Mouse (Mus musculus) limb, embryonic 12.5 days (tissue): ENCODE results near the gene Prmt3. TPM values are rescaled to one million over a fixed set of nuclear protein-coding genes. Genes with fewer than 3 reads are reported as not detected.

ENCODE experiments used
- ATAC-seq: fragments of 200-750 bp; cut with Nextera tagmentation; 2 replicates; pipeline ENCODE4 v1.8.0; 2017; ENCODE audit warnings: low read depth, moderate TSS enrichment; ENCODE audit not compliant: insufficient number of reproducible peaks, insufficient read depth, low FRiP score, low TSS enrichment
- H3K27ac ChIP-seq: fragments of 300-500 bp; sonication (generic); 2 replicates; pipeline ENCODE4 v1.5.1; 2016; ENCODE audit warnings: mild to moderate bottlenecking, moderate library complexity
- H3K27me3 ChIP-seq: fragments of 300-500 bp; sonication (generic); 2 replicates; pipeline ENCODE4 v1.6.1; 2016; ENCODE audit warnings: mild to moderate bottlenecking, moderate library complexity
- H3K36me3 ChIP-seq: fragments of 300-500 bp; sonication (generic); 2 replicates; pipeline ENCODE4 v1.6.1; 2016; ENCODE audit warnings: mild to moderate bottlenecking, moderate library complexity
- H3K4me1 ChIP-seq: fragments of 300-500 bp; sonication (generic); replicated peaks from 2 replicates; pipeline ENCODE4 v1.6.1; 2016
- H3K4me2 ChIP-seq: fragments of 300-500 bp; sonication (generic); 2 replicates; pipeline ENCODE4 v1.6.1; 2016; ENCODE audit warnings: mild to moderate bottlenecking, moderate library complexity
- H3K4me3 ChIP-seq: fragments of 300-500 bp; sonication (generic); replicated peaks from 2 replicates; pipeline ENCODE4 v1.5.1; 2016; ENCODE audit warnings: mild to moderate bottlenecking
- H3K9ac ChIP-seq: fragments of 300-500 bp; sonication (generic); replicated peaks from 2 replicates; pipeline ENCODE4 v1.6.1; 2016; ENCODE audit warnings: mild to moderate bottlenecking, moderate library complexity
- H3K9me3 ChIP-seq: fragments of 300-500 bp; sonication (generic); 2 replicates; pipeline ENCODE4 v1.6.1; 2016; ENCODE audit warnings: mild to moderate bottlenecking, moderate library complexity
- WGBS: fragments of 180-500 bp; shearing (Covaris S2); methylation state at CpG from one replicate; pipeline ENCODE4 v1.1.7; 2016; 5-methylcytosine and 5-hydroxymethylcytosine counted together
- polyA plus RNA-seq: library from polyadenylated mRNA; unstranded; fragments of >200 nt; fragmentation: Nextera tagmentation; extraction: Ambion mirVana; gene quantifications from 2 replicates; pipeline ENCODE4 v1.2.1, GENCODE M21; 2016

Gene Prmt3
- polyA plus RNA-seq, 1 experiment from 2014 or later, result 55.3 TPM

DNA sequence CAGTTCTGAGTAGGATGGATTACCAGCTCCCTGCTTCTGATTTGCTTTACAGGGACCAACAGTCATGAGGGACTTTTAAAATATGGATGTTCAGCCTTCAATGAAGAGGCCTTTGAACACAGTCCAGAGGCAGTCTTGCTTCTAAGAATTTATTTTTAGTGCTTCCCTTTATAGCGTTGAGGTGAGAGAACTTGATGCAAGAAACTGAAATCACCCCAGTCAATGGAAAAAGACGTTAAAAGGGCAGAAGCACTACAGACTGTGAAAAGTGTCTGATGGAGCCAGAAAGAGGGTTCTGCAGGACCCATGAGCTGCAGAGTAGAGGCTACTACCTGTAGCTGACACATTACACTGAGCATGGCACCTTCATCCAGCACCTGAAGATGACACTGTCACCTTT lies 43.9 kb downstream of the Prmt3 start:
- Histone ChIP-seq H3K36me3 (peaks cover 16% of the 10 kb centered on the region), H3K27ac (no peak overlapping the region), H3K4me2 (no peak overlapping the region), H3K4me1 (no peaks in the 10 kb centered on the region), H3K9ac (no peak overlapping the region), H3K4me3 (no peak overlapping the region), H3K27me3 (no peaks in the 10 kb centered on the region), H3K9me3 (no peaks in the 10 kb centered on the region)
- ATAC-seq, result no peak
- WGBS, result 94% methylated on average over 2 of the region's 2 CpGs

DNA sequence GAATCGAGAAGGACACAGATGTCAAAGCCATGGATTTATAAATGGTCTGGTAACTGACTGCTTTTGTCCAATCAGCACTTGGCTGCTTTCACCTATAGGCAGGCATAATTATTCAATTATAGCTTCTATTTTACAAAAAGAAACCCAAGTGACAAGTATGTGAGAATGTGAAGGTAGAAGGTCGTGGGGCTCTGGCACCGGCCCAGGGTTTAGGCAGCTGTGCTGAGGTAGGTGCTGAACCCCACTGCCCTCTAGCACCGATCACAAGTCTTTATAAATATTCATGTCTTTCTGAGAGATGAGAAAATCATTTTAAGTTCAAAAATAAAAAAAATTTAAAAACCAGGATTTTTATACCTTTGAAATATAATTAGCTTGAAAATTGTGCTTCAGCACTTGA lies 45.4 kb downstream of the Prmt3 start:
- no peaks in the 10 kb centered on the region for H3K9me3 ChIP-seq
- H3K9ac ChIP-seq, result no peak overlapping the region
- no peak overlapping the region for H3K27ac ChIP-seq
- no peak overlapping the region for H3K4me3 ChIP-seq
- H3K27me3 ChIP-seq, result no peaks in the 10 kb centered on the region
- no peaks in the 10 kb centered on the region; the same call in 1 of the 2 replicates for H3K4me1 ChIP-seq
- H3K36me3 ChIP-seq, result peaks cover 29% of the 10 kb centered on the region
- 85% methylated on average over 4 of the region's 4 CpGs for WGBS
- no peak overlapping the region for H3K4me2 ChIP-seq
- ATAC-seq, result no peak

DNA sequence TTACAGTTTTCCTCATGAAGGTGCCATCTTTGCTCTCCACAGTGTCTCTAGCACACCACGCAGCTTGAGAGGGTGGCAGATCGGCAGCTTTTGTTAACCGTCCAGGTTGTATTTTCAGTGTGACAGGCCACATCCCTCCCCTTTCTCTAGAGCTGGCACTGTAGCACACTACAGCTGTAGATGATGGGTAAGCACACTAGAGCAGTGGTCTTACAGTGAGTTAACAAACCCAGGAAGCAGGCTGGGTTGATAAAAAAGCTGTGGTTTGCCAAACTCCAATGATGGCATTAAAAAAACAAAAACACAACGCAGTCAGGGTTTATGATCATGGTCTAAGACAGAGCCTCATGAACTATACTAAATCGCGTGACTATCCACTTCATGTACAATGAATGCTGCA lies 45.9 kb downstream of the Prmt3 start:
- H3K27me3 ChIP-seq, result no peaks in the 10 kb centered on the region

DNA sequence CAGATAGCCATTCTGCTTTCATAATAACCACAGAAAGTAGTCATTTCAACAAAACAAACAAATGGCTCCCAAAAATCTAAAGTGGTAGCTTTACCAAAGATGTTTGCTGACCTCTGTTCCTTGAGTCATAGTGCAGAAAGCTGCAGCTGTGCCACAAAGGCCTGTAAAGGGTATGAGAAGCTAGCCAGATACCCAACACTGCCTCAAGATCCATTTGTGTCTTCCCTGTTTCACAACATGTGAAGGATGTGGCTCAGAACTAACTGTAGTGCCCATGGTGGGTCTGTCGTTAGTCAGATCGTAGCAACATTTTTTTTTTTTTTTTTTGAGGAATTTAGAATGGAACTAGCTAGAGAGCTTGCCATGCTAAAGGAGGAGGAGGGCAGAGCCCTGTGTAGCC lies 46.4 kb downstream of the Prmt3 start:
- no peaks in the 10 kb centered on the region; the same call in 1 of the 2 replicates for H3K4me1 ChIP-seq
- H3K36me3 ChIP-seq, result peaks cover 39% of the 10 kb centered on the region
- no peaks in the 10 kb centered on the region for H3K27me3 ChIP-seq
- 83% methylated on average over 2 of the region's 2 CpGs for WGBS
- H3K9ac ChIP-seq, result no peak overlapping the region
- no peaks in the 10 kb centered on the region for H3K9me3 ChIP-seq
- no peak overlapping the region for H3K27ac ChIP-seq
- ATAC-seq, result no peak
- no peak overlapping the region for H3K4me3 ChIP-seq
- H3K4me2 ChIP-seq, result no peak overlapping the region

More for the DNA sequence above, 45.9 kb downstream of the Prmt3 start:
- no peaks in the 10 kb centered on the region for H3K9me3 ChIP-seq
- no peak for ATAC-seq
- no peaks in the 10 kb centered on the region; the same call in 1 of the 2 replicates for H3K4me1 ChIP-seq
- no peak overlapping the region for H3K9ac ChIP-seq
- 91% methylated on average over 6 of the region's 6 CpGs for WGBS
- no peak overlapping the region for H3K4me3 ChIP-seq
- H3K27ac ChIP-seq, result no peak overlapping the region
- peaks cover 34% of the 10 kb centered on the region for H3K36me3 ChIP-seq
- H3K4me2 ChIP-seq, result no peak overlapping the region

DNA sequence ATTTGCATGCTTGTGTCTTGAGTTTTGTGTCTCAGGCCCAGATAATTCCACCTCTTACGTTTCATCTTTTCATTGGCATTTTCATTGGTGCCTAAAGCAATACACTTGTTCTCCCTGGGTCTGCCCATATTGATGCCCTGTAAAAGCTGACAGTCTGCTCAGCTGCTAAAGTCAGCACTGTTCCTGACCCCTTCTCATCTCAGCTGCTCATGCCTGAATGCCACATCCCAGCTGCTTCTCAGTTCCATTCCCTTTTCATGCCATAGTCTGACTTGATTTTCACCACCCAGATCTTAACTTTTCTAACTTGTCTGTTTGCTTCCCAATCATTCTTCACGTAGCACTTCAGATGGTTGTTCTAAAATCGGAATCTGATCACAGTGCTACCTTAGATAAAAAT lies 47.3 kb downstream of the Prmt3 start:
- H3K4me2 ChIP-seq, result no peak overlapping the region
- no peak for ATAC-seq
- peaks cover 48% of the 10 kb centered on the region for H3K36me3 ChIP-seq
- H3K4me3 ChIP-seq, result no peak overlapping the region
- no peak overlapping the region for H3K9ac ChIP-seq
- H3K4me1 ChIP-seq, result no peaks in the 10 kb centered on the region; the same call in 1 of the 2 replicates
- 91% methylated on average over 3 of the region's 3 CpGs for WGBS
- no peaks in the 10 kb centered on the region for H3K9me3 ChIP-seq
- H3K27ac ChIP-seq, result no peak overlapping the region
- no peaks in the 10 kb centered on the region for H3K27me3 ChIP-seq

DNA sequence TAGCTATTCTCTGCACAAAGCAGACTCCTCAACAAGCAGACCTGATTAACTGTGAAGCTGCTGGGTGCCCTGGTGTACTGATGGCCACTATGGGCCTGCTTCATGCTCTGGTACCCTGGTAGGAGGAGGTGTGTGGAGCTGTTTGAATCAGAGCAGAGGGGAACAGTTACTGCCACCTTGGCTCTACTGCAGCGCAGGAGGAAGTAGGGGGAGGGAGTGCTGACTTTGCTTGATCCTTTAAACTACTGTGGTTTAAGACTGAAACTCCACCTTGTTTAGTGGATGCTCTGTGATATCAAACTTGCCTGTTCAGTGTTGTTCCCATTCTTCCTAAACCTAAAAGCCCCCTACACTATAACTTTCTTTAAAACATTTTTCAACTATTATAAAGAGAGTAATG lies 49.8 kb downstream of the Prmt3 start:
- Histone ChIP-seq H3K9me3 (no peaks in the 10 kb centered on the region), H3K27ac (no peak overlapping the region), H3K36me3 (peaks cover 58% of the 10 kb centered on the region), H3K27me3 (no peaks in the 10 kb centered on the region), H3K9ac (no peak overlapping the region), H3K4me3 (no peak overlapping the region), H3K4me2 (no peak overlapping the region), H3K4me1 (no peaks in the 10 kb centered on the region; the same call in 1 of the 2 replicates)
- no peak for ATAC-seq
- 64% methylated on average over 1 of the region's 1 CpGs for WGBS

DNA sequence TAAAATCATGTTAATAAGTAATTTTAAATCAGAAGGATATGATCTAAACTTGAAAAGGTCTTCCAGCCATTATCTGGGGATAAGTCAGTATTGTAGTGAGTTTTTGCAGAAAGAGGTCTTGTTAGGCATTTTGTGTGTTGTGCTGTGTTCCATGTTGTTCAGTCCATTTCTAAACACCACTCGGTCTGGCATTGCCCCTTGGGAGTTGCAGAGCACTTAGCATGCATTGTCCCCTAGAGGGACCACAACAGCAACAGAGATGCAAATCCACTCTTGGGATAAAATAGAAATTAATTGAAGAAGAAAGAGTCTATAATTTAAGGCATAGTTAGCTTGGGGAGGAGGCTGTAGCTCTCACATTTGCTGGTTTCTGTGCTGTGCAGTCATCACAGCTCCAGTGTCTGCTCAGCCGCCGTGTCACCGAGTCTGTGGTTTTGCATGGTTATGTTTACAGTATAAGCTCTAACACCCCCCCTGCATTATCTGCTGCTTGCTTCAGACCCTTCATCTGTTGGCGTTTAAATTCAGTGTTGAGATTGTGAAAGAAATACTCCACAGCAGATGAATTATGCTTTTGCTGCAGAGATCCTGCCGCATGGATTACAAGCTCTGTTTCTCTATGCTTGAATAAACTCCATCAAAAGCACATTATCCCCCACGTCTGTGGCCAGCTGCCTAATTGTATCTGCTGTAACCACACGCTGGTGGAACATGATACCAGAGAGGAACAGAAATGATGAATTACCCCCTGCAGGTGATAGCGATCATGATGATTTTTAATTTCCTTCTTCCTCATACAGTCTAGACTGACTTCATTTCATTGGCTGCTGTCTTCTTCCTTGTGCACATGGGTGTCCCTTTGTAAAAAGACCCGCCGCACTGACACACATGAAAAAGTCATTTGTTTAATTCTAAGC lies 64.5 kb downstream of the Prmt3 start:
- Histone ChIP-seq H3K36me3 (peaks cover 14% of the 10 kb centered on the region; the same call in 1 of the 2 replicates), H3K27ac (no peak overlapping the region), H3K4me2 (no peak overlapping the region), H3K4me1 (peaks cover 18% of the 10 kb centered on the region; the same call in 1 of the 2 replicates), H3K9me3 (no peaks in the 10 kb centered on the region), H3K27me3 (no peaks in the 10 kb centered on the region), H3K9ac (no peak overlapping the region), H3K4me3 (no peak overlapping the region)
- ATAC-seq, result no peak
- WGBS, result 55% methylated on average over 11 of the region's 11 CpGs

DNA sequence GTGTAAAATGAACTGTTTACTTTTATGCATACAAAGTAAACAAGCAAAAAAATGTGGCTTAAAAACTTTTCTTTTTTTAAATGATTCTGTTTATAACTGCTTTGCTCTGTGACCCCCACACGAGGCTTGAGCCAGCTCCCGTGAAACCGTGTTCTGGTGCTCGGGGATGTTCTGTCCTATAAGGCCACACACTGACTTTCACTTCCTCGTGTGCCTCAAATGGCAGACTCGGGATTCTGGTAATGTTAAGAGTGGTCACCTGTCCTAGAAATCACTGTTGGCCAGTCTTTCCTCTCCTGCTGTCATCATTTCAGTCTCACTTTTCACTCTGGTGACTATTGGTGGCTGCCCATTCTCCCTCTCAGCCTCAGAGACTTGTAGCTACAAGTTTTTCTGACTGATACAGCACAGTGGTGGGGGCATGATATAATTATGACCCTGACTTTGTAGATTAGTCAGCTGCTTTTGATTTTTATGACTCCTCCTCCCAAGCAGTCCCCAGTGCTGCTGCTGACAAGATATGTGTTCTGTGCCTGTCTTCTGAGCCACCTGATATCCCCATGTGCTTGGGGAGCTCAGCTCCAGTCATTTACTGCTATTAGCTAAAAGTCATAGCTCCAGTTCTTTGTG lies 65.3 kb downstream of the Prmt3 start:
- no peak overlapping the region for H3K27ac ChIP-seq
- no peak for ATAC-seq
- H3K9ac ChIP-seq, result no peak overlapping the region
- peaks cover 11% of the 10 kb centered on the region; the same call in 1 of the 2 replicates for H3K36me3 ChIP-seq
- no peaks in the 10 kb centered on the region for H3K9me3 ChIP-seq
- H3K4me3 ChIP-seq, result no peak overlapping the region
- no peaks in the 10 kb centered on the region for H3K27me3 ChIP-seq
- 69% methylated on average over 6 of the region's 6 CpGs for WGBS
- H3K4me2 ChIP-seq, result no peak overlapping the region
- H3K4me1 ChIP-seq, result peaks cover 18% of the 10 kb centered on the region; the same call in 1 of the 2 replicates

DNA sequence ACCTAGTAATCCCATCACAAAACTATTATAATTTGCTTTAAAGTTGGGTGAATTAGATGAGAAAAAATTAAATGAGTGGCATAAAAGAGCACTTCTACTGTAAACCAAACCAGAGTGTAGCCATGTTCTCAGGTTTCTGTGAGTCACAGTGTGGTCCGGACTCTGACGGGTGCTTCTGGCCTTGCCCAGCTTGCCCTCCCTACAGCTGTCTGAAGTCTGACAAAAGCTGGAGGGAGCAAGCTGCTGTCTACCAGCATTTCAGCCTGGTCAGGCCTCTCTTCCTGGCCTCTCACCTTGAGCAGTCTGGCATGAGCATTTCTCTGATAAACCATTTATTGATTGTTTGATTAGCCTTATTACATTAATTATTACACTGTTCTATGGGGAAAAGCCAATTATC lies 69.8 kb downstream of the Prmt3 start:
- ATAC-seq, result no peak
- H3K27me3 ChIP-seq, result no peaks in the 10 kb centered on the region
- H3K9ac ChIP-seq, result no peak overlapping the region
- H3K4me2 ChIP-seq, result no peak overlapping the region
- no peak overlapping the region for H3K4me3 ChIP-seq
- 66% methylated on average over 2 of the region's 2 CpGs for WGBS
- H3K4me1 ChIP-seq, result peaks cover 11% of the 10 kb centered on the region; the same call in 1 of the 2 replicates
- H3K27ac ChIP-seq, result no peak overlapping the region
- no peaks in the 10 kb centered on the region for H3K9me3 ChIP-seq
- H3K36me3 ChIP-seq, result peaks cover 13% of the 10 kb centered on the region; the same call in 1 of the 2 replicates

DNA sequence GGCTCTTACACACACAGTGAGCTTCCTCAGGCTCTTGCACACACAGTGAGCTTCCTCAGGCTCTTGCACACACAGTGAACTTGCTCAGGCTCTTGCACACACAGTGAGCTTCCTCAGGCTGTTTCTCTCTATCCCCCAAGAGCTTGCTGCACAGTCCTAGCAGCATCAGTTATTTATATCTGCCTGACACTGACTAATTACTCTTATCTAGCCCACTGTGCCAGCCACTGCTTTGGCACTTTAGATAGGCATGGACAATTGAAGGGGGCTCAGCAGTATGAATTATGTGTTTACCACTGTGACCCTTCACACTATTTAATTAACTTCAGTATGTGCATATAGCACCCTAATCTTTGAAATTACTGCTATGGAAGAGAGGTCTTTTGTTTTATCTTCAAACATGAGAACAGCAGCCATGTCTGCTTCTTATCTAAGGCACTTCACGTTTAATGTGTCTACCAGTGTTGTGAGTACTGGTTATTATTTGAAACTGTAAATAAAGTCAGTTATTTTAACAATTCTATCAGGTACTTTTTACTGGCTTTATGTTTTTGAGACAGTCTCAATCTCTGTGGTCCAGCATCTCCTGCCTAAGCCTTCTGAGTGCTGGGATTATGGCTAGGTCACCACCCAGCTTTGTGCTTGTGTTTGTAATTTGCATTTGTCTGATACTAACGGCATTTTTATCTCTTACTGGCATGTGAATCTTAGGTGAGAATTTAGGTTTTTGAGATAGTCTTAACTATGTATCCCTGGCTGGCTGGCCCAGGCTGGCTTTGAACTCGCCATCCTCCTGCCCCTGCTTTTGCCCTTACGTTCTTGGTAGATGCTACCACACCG lies 75.4 kb downstream of the Prmt3 start:
- no peaks in the 10 kb centered on the region for H3K4me1 ChIP-seq
- no peak overlapping the region for H3K9ac ChIP-seq
- ATAC-seq, result no peak
- H3K4me3 ChIP-seq, result no peak overlapping the region
- H3K36me3 ChIP-seq, result peaks cover 32% of the 10 kb centered on the region
- H3K4me2 ChIP-seq, result no peak overlapping the region
- 87% methylated on average over 5 of the region's 5 CpGs for WGBS
- H3K9me3 ChIP-seq, result no peaks in the 10 kb centered on the region
- no peaks in the 10 kb centered on the region for H3K27me3 ChIP-seq
- H3K27ac ChIP-seq, result no peak overlapping the region

DNA sequence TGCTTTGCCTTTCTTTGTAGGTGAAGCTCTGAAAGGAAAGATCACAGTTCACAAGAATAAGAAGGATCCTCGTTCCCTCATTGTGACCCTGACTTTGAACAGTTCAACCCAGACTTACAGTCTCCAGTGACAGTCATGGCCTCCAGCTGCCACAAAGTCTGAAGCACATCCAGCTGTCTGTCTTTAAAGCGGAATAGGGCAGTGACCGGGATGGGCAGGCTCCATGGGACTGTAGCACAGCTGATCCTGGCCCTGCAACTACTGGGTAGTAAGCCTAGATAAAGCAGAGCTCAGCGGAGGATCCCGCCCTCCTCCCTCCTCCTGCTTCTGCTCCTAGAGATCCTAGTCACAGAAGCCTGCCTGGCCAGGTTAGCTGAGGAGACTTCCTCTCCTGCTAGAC lies 79.2 kb downstream of the Prmt3 start:
- Histone ChIP-seq H3K4me2 (no peak overlapping the region), H3K27me3 (no peaks in the 10 kb centered on the region), H3K9ac (no peak overlapping the region), H3K4me3 (no peak overlapping the region), H3K27ac (no peak overlapping the region), H3K4me1 (no peaks in the 10 kb centered on the region), H3K36me3 (peaks cover 30% of the 10 kb centered on the region), H3K9me3 (no peaks in the 10 kb centered on the region)
- no peak for ATAC-seq
- WGBS, result 78% methylated on average over 5 of the region's 5 CpGs
